Mouse (Mus musculus): Measurements from ENCODE around the gene Ccl17. TPM values are rescaled to one million over a fixed set of nuclear protein-coding genes. Genes with fewer than 3 reads are reported as not detected.
"Not testable (repeated sequence)": the region's sequence is repeated elsewhere in the genome, so short reads cannot be mapped to it uniquely, and the experiment has no call there.

Ccl17 gene
- polyA plus RNA-seq, 1 experiment from 2014 or later = not detected

DNA sequence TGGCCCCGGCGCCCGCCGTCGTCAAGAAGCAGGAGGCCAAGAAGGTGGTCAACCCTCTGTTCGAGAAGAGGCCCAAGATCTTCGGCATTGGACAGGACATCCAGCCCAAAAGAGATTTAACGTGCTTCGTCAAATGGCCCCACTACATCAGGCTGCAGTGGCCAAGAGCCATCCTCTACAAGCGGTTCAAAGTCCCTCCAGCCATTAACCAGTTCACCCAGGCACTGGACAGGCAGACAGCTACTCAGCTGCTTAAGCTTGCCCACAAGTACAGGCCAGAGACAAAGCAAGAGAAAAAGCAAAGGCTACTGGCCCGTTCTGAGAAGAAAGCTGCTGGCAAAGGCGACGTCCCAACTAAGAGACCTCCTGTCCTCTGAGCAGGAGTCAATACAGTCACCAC lies 25.5 kb downstream of the Ccl17 start:
- H3K36me3 ChIP-seq (ENCODE audit: control insufficient read depth, insufficient read depth, low read length); ATAC-seq (ENCODE audit: low FRiP score); DNase-seq (ENCODE audit: low spot score, missing footprints); H3K27me3 ChIP-seq (ENCODE audit: control insufficient read depth, insufficient read depth, low read length); H3K4me2 ChIP-seq; H3K9me3 ChIP-seq (ENCODE audit: control insufficient read depth, low read length); H3K9ac ChIP-seq (ENCODE audit: low read length); H3K4me1 ChIP-seq (ENCODE audit: control insufficient read depth, insufficient read depth, low read length); H3K4me3 ChIP-seq (ENCODE audit: low read depth, low read length); H3K27ac ChIP-seq (ENCODE audit: low read depth, low read length): not testable (repeated sequence)
- 94% methylated on average over 13 of the region's 13 CpGs for WGBS

DNA sequence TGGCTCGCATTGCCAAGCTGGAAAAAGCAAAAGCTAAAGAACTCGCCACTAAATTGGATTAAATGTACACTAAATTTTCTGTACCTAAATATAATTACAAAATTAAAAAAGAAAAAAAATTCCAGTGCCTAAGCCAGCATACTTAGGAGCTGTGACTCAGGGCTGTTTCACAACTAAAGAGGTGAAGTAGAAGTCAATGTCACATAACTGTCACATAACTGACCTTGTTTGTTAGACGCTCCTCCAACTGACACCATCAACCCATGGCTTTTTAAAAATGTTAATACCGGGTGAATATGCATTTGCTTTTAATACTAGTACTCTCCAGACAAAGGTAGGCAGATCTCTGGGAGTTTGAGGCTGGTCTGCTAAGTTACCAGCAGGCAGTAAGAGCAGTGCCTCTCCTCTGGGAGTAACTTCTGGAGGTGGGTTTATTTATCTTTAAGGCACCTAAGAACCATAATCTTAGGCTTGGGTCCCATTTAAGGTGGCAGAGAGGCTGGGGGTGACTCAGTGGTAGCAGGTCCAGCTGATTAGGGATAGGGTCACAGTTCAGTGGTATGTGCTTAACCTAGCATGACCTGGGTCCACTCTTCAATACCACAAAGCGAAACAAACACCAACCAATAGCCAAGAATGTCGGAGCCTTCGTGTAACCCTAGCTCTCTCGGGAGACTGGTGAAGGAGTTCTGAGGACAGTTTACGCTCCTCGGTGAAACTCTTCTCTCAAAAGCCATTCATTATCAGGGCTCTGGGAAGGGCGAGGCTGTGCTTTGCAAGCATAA lies 26.4 kb downstream of the Ccl17 start:
- ATAC-seq (ENCODE audit: low FRiP score) = no peak
- Histone ChIP-seq H3K9me3 (ENCODE audit: control insufficient read depth, low read length) (no peaks in the 10 kb centered on the region), H3K27me3 (ENCODE audit: control insufficient read depth, insufficient read depth, low read length) (no peaks in the 10 kb centered on the region), H3K27ac (ENCODE audit: low read depth, low read length) (no peak overlapping the region), H3K9ac (ENCODE audit: low read length) (no peak overlapping the region; the same call in 1 of the 2 replicates), H3K36me3 (ENCODE audit: control insufficient read depth, insufficient read depth, low read length) (0 out of 2 replicates have a peak, but pooled peaks cover 2% of the 10 kb centered on the region), H3K4me3 (ENCODE audit: low read depth, low read length) (peak overlapping the region; percentile 92), H3K4me1 (ENCODE audit: control insufficient read depth, insufficient read depth, low read length) (peaks cover 9% of the 10 kb centered on the region), H3K4me2 (peak overlapping the region; percentile 90)
- WGBS = 78% methylated on average over 11 of the region's 11 CpGs
- DNase-seq (ENCODE audit: low spot score, missing footprints) = no peak

GRCm38 (mm10) chr8:94837662-94838574 lies 27.7 kb downstream of the Ccl17 start, which contains the start of the genes Coq9 and Ciapin1:
Coq9 (plus strand) TSS chr8:94838321.
Ciapin1 (minus strand) TSS chr8:94838358.
- Histone ChIP-seq H3K4me3 (ENCODE audit: low read depth, low read length) (peak within 1 kb of the TSS; percentile 92), H3K4me1 (ENCODE audit: control insufficient read depth, insufficient read depth, low read length) (peaks cover 9% of the 10 kb centered on the region), H3K4me2 (peak within 1 kb of the TSS; percentile 90), H3K9me3 (ENCODE audit: control insufficient read depth, low read length) (no peaks in the 10 kb centered on the region), H3K9ac (ENCODE audit: low read length) (peak within 1 kb of the TSS; percentile 63), H3K27ac (ENCODE audit: low read depth, low read length) (peak within 1 kb of the TSS; percentile 25), H3K36me3 (ENCODE audit: control insufficient read depth, insufficient read depth, low read length) (no peaks in the 10 kb centered on the region), H3K27me3 (ENCODE audit: control insufficient read depth, insufficient read depth, low read length) (no peaks in the 10 kb centered on the region)
- WGBS = under 1% methylated on average over 78 of the region's 82 CpGs
- DNase-seq (ENCODE audit: low spot score, missing footprints) (peak; percentile 99), ATAC-seq (ENCODE audit: low FRiP score) (peak; percentile 97)

DNA sequence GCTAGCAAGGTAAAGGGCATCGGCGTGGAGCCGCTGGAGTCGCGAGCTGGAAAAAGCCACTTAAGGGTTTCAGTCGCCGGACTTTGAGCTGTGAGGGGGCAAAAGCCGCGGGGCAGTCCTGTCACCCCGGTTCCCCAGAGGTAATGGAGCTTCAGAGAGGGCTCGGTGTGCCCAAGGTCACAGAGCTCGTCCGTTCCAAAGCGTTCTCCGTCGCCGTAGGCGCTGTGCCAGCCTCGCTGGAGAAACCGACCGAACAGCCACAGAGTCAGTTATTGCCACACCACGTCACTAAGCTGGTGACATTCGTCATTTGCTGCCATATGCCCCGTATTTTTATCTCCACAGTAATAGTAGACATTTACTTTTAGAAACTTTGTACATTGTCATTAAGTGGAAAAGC lies 28.3 kb downstream of the Ccl17 start:
- Histone ChIP-seq H3K9me3 (ENCODE audit: control insufficient read depth, low read length) (no peaks in the 10 kb centered on the region), H3K4me1 (ENCODE audit: control insufficient read depth, insufficient read depth, low read length) (peaks cover 9% of the 10 kb centered on the region), H3K4me2 (peak overlapping the region; percentile 54), H3K9ac (ENCODE audit: low read length) (peak overlapping the region; percentile 63), H3K27me3 (ENCODE audit: control insufficient read depth, insufficient read depth, low read length) (no peaks in the 10 kb centered on the region), H3K36me3 (ENCODE audit: control insufficient read depth, insufficient read depth, low read length) (no peaks in the 10 kb centered on the region), H3K4me3 (ENCODE audit: low read depth, low read length) (peak overlapping the region; percentile 92), H3K27ac (ENCODE audit: low read depth, low read length) (peak overlapping the region; percentile 25)
- no peak for DNase-seq (ENCODE audit: low spot score, missing footprints)
- WGBS = under 1% methylated on average over 24 of the region's 24 CpGs
- peak; percentile 61 for ATAC-seq (ENCODE audit: low FRiP score)

- Histone ChIP-seq H3K9ac (ENCODE audit: low read length) (no peak overlapping the region), H3K4me1 (ENCODE audit: control insufficient read depth, insufficient read depth, low read length) (peaks cover 9% of the 10 kb centered on the region), H3K4me3 (ENCODE audit: low read depth, low read length) (no peak overlapping the region), H3K36me3 (ENCODE audit: control insufficient read depth, insufficient read depth, low read length) (no peaks in the 10 kb centered on the region), H3K27me3 (ENCODE audit: control insufficient read depth, insufficient read depth, low read length) (no peaks in the 10 kb centered on the region), H3K9me3 (ENCODE audit: control insufficient read depth, low read length) (no peaks in the 10 kb centered on the region), H3K4me2 (no peak overlapping the region), H3K27ac (ENCODE audit: low read depth, low read length) (no peak overlapping the region)
- WGBS = 43% methylated on average over 2 of the region's 2 CpGs
- no peak for DNase-seq (ENCODE audit: low spot score, missing footprints)
- ATAC-seq (ENCODE audit: low FRiP score) = no peak
Observed at GRCm38 (mm10) chr8:94841183-94841582, 30.9 kb downstream of the Ccl17 start.

DNA sequence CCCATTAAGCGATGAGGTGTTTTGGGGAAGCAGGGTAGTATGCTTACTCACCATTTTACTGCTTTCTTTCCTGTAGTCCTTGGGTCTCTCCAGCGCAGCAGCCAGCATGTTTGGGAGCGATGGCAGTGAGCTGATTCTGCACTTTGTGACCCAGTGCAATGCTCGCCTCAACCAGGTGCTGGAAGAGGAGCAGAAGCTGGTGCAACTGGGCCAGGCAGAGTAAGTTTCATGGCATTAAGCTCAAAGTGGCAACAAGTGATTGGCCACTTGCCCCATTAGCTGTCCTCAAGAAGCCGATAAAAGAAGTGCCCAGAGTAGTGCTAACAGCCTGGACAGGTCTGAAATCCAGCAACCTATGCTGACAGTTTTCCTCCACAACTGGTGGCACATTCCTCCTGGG lies 39.8 kb downstream of the Ccl17 start:
- no peak for DNase-seq (ENCODE audit: low spot score, missing footprints)
- Histone ChIP-seq H3K4me1 (ENCODE audit: control insufficient read depth, insufficient read depth, low read length) (no peaks in the 10 kb centered on the region), H3K27me3 (ENCODE audit: control insufficient read depth, insufficient read depth, low read length) (no peaks in the 10 kb centered on the region), H3K27ac (ENCODE audit: low read depth, low read length) (no peak overlapping the region), H3K4me3 (ENCODE audit: low read depth, low read length) (no peak overlapping the region), H3K9ac (ENCODE audit: low read length) (no peak overlapping the region), H3K9me3 (ENCODE audit: control insufficient read depth, low read length) (no peaks in the 10 kb centered on the region), H3K36me3 (ENCODE audit: control insufficient read depth, insufficient read depth, low read length) (peaks cover 2% of the 10 kb centered on the region; the same call in 1 of the 2 replicates), H3K4me2 (no peak overlapping the region)
- no peak for ATAC-seq (ENCODE audit: low FRiP score)
- 92% methylated on average over 5 of the region's 5 CpGs for WGBS

DNA sequence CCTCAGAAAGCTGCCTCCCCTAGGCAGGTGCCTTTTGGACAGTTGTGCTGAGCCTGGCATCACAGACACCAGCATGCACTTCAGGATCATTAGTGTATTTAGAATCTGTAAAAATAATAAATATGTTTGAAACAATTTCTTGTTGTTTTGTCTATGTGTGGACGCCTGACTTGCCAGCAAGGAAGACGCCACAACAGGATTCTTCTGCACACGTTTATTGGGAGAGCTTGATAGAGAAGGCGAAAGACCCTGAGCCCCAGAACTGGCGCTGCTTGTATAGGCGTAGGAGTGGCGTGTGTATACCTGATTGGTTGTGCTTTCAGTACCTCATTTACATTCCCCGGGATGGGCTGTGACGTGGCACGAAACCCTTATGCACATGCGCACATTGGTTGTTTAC lies 44.5 kb downstream of the Ccl17 start:
- not testable (repeated sequence) for H3K4me3 ChIP-seq (ENCODE audit: low read depth, low read length); DNase-seq (ENCODE audit: low spot score, missing footprints); H3K4me2 ChIP-seq; H3K9me3 ChIP-seq (ENCODE audit: control insufficient read depth, low read length); H3K27ac ChIP-seq (ENCODE audit: low read depth, low read length); H3K27me3 ChIP-seq (ENCODE audit: control insufficient read depth, insufficient read depth, low read length); H3K36me3 ChIP-seq (ENCODE audit: control insufficient read depth, insufficient read depth, low read length); H3K4me1 ChIP-seq (ENCODE audit: control insufficient read depth, insufficient read depth, low read length); ATAC-seq (ENCODE audit: low FRiP score); H3K9ac ChIP-seq (ENCODE audit: low read length)
- WGBS = 86% methylated on average over 11 of the region's 11 CpGs

DNA sequence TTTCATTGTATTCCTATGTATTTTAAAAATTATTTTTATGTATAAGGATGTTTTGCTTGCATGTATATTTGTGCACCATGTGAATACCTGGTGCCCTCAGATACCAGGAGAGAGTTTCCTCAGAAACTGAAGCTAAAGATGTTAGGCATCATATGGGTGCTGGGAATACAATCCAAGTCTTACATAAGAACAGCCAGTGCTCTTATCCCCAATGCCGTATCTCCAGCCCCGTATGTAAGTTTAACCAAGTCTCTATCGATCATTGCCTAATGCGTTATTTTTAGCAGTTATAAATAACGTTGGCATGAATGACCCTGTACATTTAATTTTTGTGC lies 46.7 kb downstream of the Ccl17 start:
- 31% methylated on average over 5 of the region's 5 CpGs for WGBS
- Histone ChIP-seq H3K36me3 (ENCODE audit: control insufficient read depth, insufficient read depth, low read length) (peaks cover 5% of the 10 kb centered on the region; the same call in 1 of the 2 replicates), H3K9me3 (ENCODE audit: control insufficient read depth, low read length) (no peaks in the 10 kb centered on the region), H3K4me3 (ENCODE audit: low read depth, low read length) (no peak overlapping the region), H3K4me2 (peak overlapping the region; percentile 12; the same call in 1 of the 2 replicates), H3K9ac (ENCODE audit: low read length) (no peak overlapping the region), H3K27ac (ENCODE audit: low read depth, low read length) (no peak overlapping the region), H3K4me1 (ENCODE audit: control insufficient read depth, insufficient read depth, low read length) (peaks cover 6% of the 10 kb centered on the region), H3K27me3 (ENCODE audit: control insufficient read depth, insufficient read depth, low read length) (no peaks in the 10 kb centered on the region)
- no peak for DNase-seq (ENCODE audit: low spot score, missing footprints)
- ATAC-seq (ENCODE audit: low FRiP score) = no peak

Measured in midbrain, embryonic 11.5 days (tissue).